In genomic region chr4:100778082-100778481, GRCm38 (mm10) we compare ENCODE assay signal across 7 mouse cellular contexts. TPM values are rescaled to one million over a fixed set of nuclear protein-coding genes. Genes with fewer than 3 reads are reported as not detected.
DNase-seq lines count a peak whose midpoint lies in the region; ATAC-seq and TF ChIP-seq lines count a peak whose summit lies in the region.

No protein-coding gene starts in this region.

- H3K4me1 ChIP-seq in lung, embryonic 16.5 days (replicated peaks; ENCODE audit: control insufficient read depth, insufficient read depth, low read length) = peaks cover 38% of the 10 kb centered on the region
- H3K4me1 ChIP-seq in forebrain, embryonic 14.5 days (ENCODE audit: control insufficient read depth, insufficient read depth, low read length) = peaks cover 27% of the 10 kb centered on the region
- no peaks in the 10 kb centered on the region for H3K4me1 ChIP-seq in liver, embryonic 12.5 days
- no peaks in the 10 kb centered on the region; the same call in none of the 2 replicates for H3K4me1 ChIP-seq in stomach, postnatal 0 days (replicated peaks; ENCODE audit: control insufficient read depth, insufficient read depth)

- no peaks in the 10 kb centered on the region for H3K27me3 ChIP-seq in lung, embryonic 16.5 days (ENCODE audit: control insufficient read depth, insufficient read depth, low read depth, low read length)
- 0 out of 2 replicates have a peak, but pooled peaks cover 3% of the 10 kb centered on the region for H3K27me3 ChIP-seq in forebrain, embryonic 14.5 days (replicated peaks; ENCODE audit: control insufficient read depth, insufficient read depth, low read length)
- H3K27me3 ChIP-seq in liver, embryonic 12.5 days (replicated peaks) = peaks cover 78% of the 10 kb centered on the region
- H3K27me3 ChIP-seq in stomach, postnatal 0 days (ENCODE audit: control insufficient read depth, insufficient read depth, low read length) = no peaks in the 10 kb centered on the region

- WGBS in lung, embryonic 16.5 days = 6% methylated on average over 16 of the region's 16 CpGs
- WGBS in forebrain, embryonic 14.5 days = under 1% methylated on average over 16 of the region's 16 CpGs
- 6% methylated on average over 16 of the region's 16 CpGs for WGBS in liver, embryonic 12.5 days (ENCODE audit: insufficient replicate concordance)
- 11% methylated on average over 16 of the region's 16 CpGs for WGBS in stomach, postnatal 0 days

- TF ChIP-seq CTCF in stomach, postnatal 0 days (IDR thresholded peaks at IDR 0.05; ENCODE audit: low read depth) = no peak

- H3K4me3 ChIP-seq in lung, embryonic 16.5 days (ENCODE audit: low read length) = peak overlapping the region; percentile 96
- H3K4me3 ChIP-seq in forebrain, embryonic 14.5 days (ENCODE audit: low read depth, low read length) = peak overlapping the region; percentile 92
- peak overlapping the region; percentile 56 for H3K4me3 ChIP-seq in liver, embryonic 12.5 days
- H3K4me3 ChIP-seq in stomach, postnatal 0 days (ENCODE audit: low read depth, low read length) = peak overlapping the region; percentile 88

- ATAC-seq in lung, embryonic 16.5 days (ENCODE audit: low read depth) = no peak
- no peak for ATAC-seq in forebrain, embryonic 14.5 days
- ATAC-seq in liver, embryonic 12.5 days = no peak
- no peak for ATAC-seq in stomach, postnatal 0 days (ENCODE audit: low FRiP score, low TSS enrichment)
- ATAC-seq in granulocyte monocyte progenitor cell, adult 5-6 weeks (replicated peaks; ENCODE audit: poor library complexity, severe bottlenecking) = no peak

- peak overlapping the region; percentile 84 for H3K4me2 ChIP-seq in lung, embryonic 16.5 days (ENCODE audit: low read depth, low read length)
- peak overlapping the region; percentile 78 for H3K4me2 ChIP-seq in forebrain, embryonic 14.5 days (ENCODE audit: low read length)
- peak overlapping the region; percentile 69 for H3K4me2 ChIP-seq in liver, embryonic 12.5 days
- H3K4me2 ChIP-seq in stomach, postnatal 0 days (replicated peaks; ENCODE audit: low read depth) = peak overlapping the region; percentile 89

- H3K9me3 ChIP-seq in lung, embryonic 16.5 days (ENCODE audit: control insufficient read depth, low read length) = no peaks in the 10 kb centered on the region
- H3K9me3 ChIP-seq in forebrain, embryonic 14.5 days (replicated peaks; ENCODE audit: control insufficient read depth, low read length) = no peaks in the 10 kb centered on the region
- no peaks in the 10 kb centered on the region for H3K9me3 ChIP-seq in liver, embryonic 12.5 days (replicated peaks)
- no peaks in the 10 kb centered on the region for H3K9me3 ChIP-seq in stomach, postnatal 0 days (ENCODE audit: control insufficient read depth, low read length)

- TF ChIP-seq EP300 in stomach, postnatal 0 days (optimal IDR thresholded peaks at IDR 0.05) = no peak

- peak overlapping the region; percentile 94; the same call in 1 of the 2 replicates for H3K27ac ChIP-seq in lung, embryonic 16.5 days (ENCODE audit: low read length)
- peak overlapping the region; percentile 88 for H3K27ac ChIP-seq in forebrain, embryonic 14.5 days (ENCODE audit: low read depth, low read length)
- H3K27ac ChIP-seq in liver, embryonic 12.5 days = no peak overlapping the region
- peak overlapping the region; percentile 93 for H3K27ac ChIP-seq in stomach, postnatal 0 days (replicated peaks)

- peak overlapping the region; percentile 90 for H3K9ac ChIP-seq in lung, embryonic 16.5 days (ENCODE audit: low read length)
- peak overlapping the region; percentile 96 for H3K9ac ChIP-seq in forebrain, embryonic 14.5 days (ENCODE audit: low read length)
- no peak overlapping the region for H3K9ac ChIP-seq in liver, embryonic 12.5 days
- H3K9ac ChIP-seq in stomach, postnatal 0 days (ENCODE audit: low read length) = peak overlapping the region; percentile 87

- H3K36me3 ChIP-seq in lung, embryonic 16.5 days (ENCODE audit: control insufficient read depth, insufficient read depth, low read length) = no peaks in the 10 kb centered on the region
- H3K36me3 ChIP-seq in forebrain, embryonic 14.5 days (ENCODE audit: control insufficient read depth, insufficient read depth, low read length) = no peaks in the 10 kb centered on the region
- no peaks in the 10 kb centered on the region for H3K36me3 ChIP-seq in liver, embryonic 12.5 days
- no peaks in the 10 kb centered on the region for H3K36me3 ChIP-seq in stomach, postnatal 0 days (ENCODE audit: control insufficient read depth, insufficient read depth, low read length)

- DNase-seq in lung, postnatal 4 days = no peak
- peak; percentile 66 for DNase-seq in forebrain, embryonic 14.5 days (ENCODE audit: low spot score)
- no peak for DNase-seq in stomach, postnatal 0 days (ENCODE audit: low spot score)
- DNase-seq in thymus, postnatal 10 days (ENCODE audit: low spot score in 2 of 2) = no peak

RNA-seq across cellular contexts. Expression of gene Cachd1, which starts 1.6 kb away (rescaled TPM):
- polyA plus RNA-seq in lung, embryonic 16.5 days (2015; fragmentation: Nextera tagmentation; extraction: Ambion mirVana) = 9.0 and 10.5 TPM in 2 replicates
- 14.9 and 16.2 TPM in 2 replicates for polyA plus RNA-seq in forebrain, embryonic 14.5 days (2014; fragmentation: Nextera tagmentation; extraction: Ambion mirVana)
- polyA plus RNA-seq in liver, embryonic 12.5 days (2016; fragmentation: Nextera tagmentation; extraction: Ambion mirVana) = 6.1 and 7.4 TPM in 2 replicates
- polyA plus RNA-seq in stomach, postnatal 0 days (2015; fragmentation: Nextera tagmentation; extraction: Ambion mirVana) = 6.4 and 7.0 TPM in 2 replicates
- total RNA-seq in granulocyte monocyte progenitor cell, adult 5-6 weeks (2014; fragmentation: Nextera tagmentation) = not detected in 2 replicates
- 1.8 TPM in 1 of 2 replicates, not detected in the other for total RNA-seq in granulocyte monocyte progenitor cell, adult 5-6 weeks (2017)
